Mouse (Mus musculus): ENCODE results near the gene Exosc5.

- no peak for TF ChIP-seq POLR2A (IDR thresholded peaks at IDR 0.05; ENCODE audit: low read depth, low read length)
- TF ChIP-seq CTCF (IDR thresholded peaks at IDR 0.05; ENCODE audit: borderline replicate concordance, insufficient read depth, low read length) = no peak
These were observed 43.4 kb downstream of the Exosc5 start for GRCm38 (mm10) chr7:25702350-25702749.
